Mouse (Mus musculus) liver (tissue): Measurements from ENCODE around the gene Xrcc3.

Experiments
- DNase-seq: peaks from one replicate; pipeline ENCODE4 v3.0.0-alpha.2; 2020; ENCODE audit warnings: mixed read lengths

The Xrcc3 gene

GRCm38 (mm10) chr12:111813766-111814617 lies at the start of gene Xrcc3, which contains the start of gene Zfyve21:
Gene Xrcc3, minus strand, starts transcription at chr12:111813873.
Gene Zfyve21, plus strand, starts transcription at chr12:111814170.
- DNase-seq, result peak; percentile 99

GRCm38 (mm10) chr12:111855448-111855847 lies 41.8 kb upstream of the Xrcc3 start:
- DNase-seq, result no peak

GRCm38 (mm10) chr12:111853546-111853945 lies 39.9 kb upstream of the Xrcc3 start:
- no peak for DNase-seq

GRCm38 (mm10) chr12:111853011-111853436 lies 39.4 kb upstream of the Xrcc3 start:
- no peak for DNase-seq

- DNase-seq, result no peak
Observed at GRCm38 (mm10) chr12:111851745-111852144, 38.1 kb upstream of the Xrcc3 start.

GRCm38 (mm10) chr12:111851235-111851634 lies 37.6 kb upstream of the Xrcc3 start:
- no peak for DNase-seq

GRCm38 (mm10) chr12:111848300-111848798 lies 34.7 kb upstream of the Xrcc3 start:
- no peak for DNase-seq

- no peak for DNase-seq
Observed at GRCm38 (mm10) chr12:111846815-111847214, 33.1 kb upstream of the Xrcc3 start.

GRCm38 (mm10) chr12:111845953-111846352 lies 32.3 kb upstream of the Xrcc3 start:
- no peak for DNase-seq

GRCm38 (mm10) chr12:111843470-111843869 lies 29.8 kb upstream of the Xrcc3 start:
- no peak for DNase-seq

- DNase-seq, result no peak
Observed at GRCm38 (mm10) chr12:111842565-111843433, 29.1 kb upstream of the Xrcc3 start.

- DNase-seq, result peak; percentile 82
Observed at GRCm38 (mm10) chr12:111833457-111833856, 19.8 kb upstream of the Xrcc3 start.

GRCm38 (mm10) chr12:111832643-111833042 lies 19.0 kb upstream of the Xrcc3 start:
- peak; percentile 44 for DNase-seq

GRCm38 (mm10) chr12:111830375-111830774 lies 16.7 kb upstream of the Xrcc3 start:
- DNase-seq, result peak; percentile 42

- no peak for DNase-seq
Observed at GRCm38 (mm10) chr12:111829954-111830353, 16.3 kb upstream of the Xrcc3 start.

GRCm38 (mm10) chr12:111829447-111829846 lies 15.8 kb upstream of the Xrcc3 start:
- DNase-seq, result no peak

- no peak for DNase-seq
Observed at GRCm38 (mm10) chr12:111827556-111827955, 13.9 kb upstream of the Xrcc3 start.

GRCm38 (mm10) chr12:111821931-111822330 lies 8.3 kb upstream of the Xrcc3 start:
- no peak for DNase-seq

- DNase-seq, result no peak
Observed at GRCm38 (mm10) chr12:111820708-111821107, 7.0 kb upstream of the Xrcc3 start.

GRCm38 (mm10) chr12:111819936-111820335 lies 6.3 kb upstream of the Xrcc3 start:
- no peak for DNase-seq

GRCm38 (mm10) chr12:111817991-111818390 lies 4.3 kb upstream of the Xrcc3 start:
- DNase-seq, result no peak

GRCm38 (mm10) chr12:111816967-111817366 lies 3.3 kb upstream of the Xrcc3 start:
- peak; percentile 88 for DNase-seq

- peak; percentile 20 for DNase-seq
Observed at GRCm38 (mm10) chr12:111816528-111816927, 2.9 kb upstream of the Xrcc3 start.
